Mouse (Mus musculus) forebrain, embryonic 14.5 days (tissue): ENCODE measurements around the gene 0610009B22Rik. TPM values are rescaled to one million over a fixed set of nuclear protein-coding genes. Genes with fewer than 3 reads are reported as not detected.

Source experiments
- ATAC-seq: fragments of 200-750 bp; cut with Nextera tagmentation; 2 replicates; pipeline ENCODE4 v1.8.0; 2017; ENCODE audit warnings: mild to moderate bottlenecking, moderate library complexity
- DNase-seq: peaks from one replicate; pipeline ENCODE4 v3.0.0-alpha.2; 2015; ENCODE audit warnings: low spot score
- H3K27ac ChIP-seq: fragments of 300-500 bp; sonication (generic); 2 replicates; pipeline ENCODE4 v1.5.1; 2014; ENCODE audit warnings: low read depth, mild to moderate bottlenecking, control low read depth, low read length, moderate library complexity
- H3K27me3 ChIP-seq: fragments of 300-500 bp; sonication (generic); replicated peaks from 2 replicates; pipeline ENCODE4 v1.6.1; 2014; ENCODE audit warnings: low read length, control low read depth, mixed read lengths; ENCODE audit not compliant: control insufficient read depth, insufficient read depth
- H3K36me3 ChIP-seq: fragments of 300-500 bp; sonication (generic); 2 replicates; pipeline ENCODE4 v1.6.1; 2014; ENCODE audit warnings: low read length, control low read depth; ENCODE audit not compliant: control insufficient read depth, insufficient read depth
- H3K4me1 ChIP-seq: fragments of 300-500 bp; sonication (generic); 2 replicates; pipeline ENCODE4 v1.6.1; 2014; ENCODE audit warnings: antibody characterized with exemption, low read length, control low read depth; ENCODE audit not compliant: control insufficient read depth, insufficient read depth
- H3K4me2 ChIP-seq: fragments of 300-500 bp; sonication (generic); 2 replicates; pipeline ENCODE4 v1.6.1; 2014; ENCODE audit warnings: mild to moderate bottlenecking, control low read depth, low read length
- H3K4me3 ChIP-seq: fragments of 300-500 bp; sonication (generic); 2 replicates; pipeline ENCODE4 v1.5.1; 2014; ENCODE audit warnings: low read depth, low read length, control low read depth
- H3K9ac ChIP-seq: fragments of 300-500 bp; sonication (generic); 2 replicates; pipeline ENCODE4 v1.6.1; 2014; ENCODE audit warnings: mild to moderate bottlenecking, low read length, control low read depth, moderate library complexity
- H3K9me3 ChIP-seq: fragments of 300-500 bp; sonication (generic); replicated peaks from 2 replicates; pipeline ENCODE4 v1.6.1; 2016; ENCODE audit warnings: low read length, control low read depth, mixed read lengths; ENCODE audit not compliant: control insufficient read depth
- WGBS: fragments of 180-500 bp; shearing (Covaris S2); extraction: QIAGEN DNeasy Blood & Tissue Kit; methylation state at CpG from one replicate; pipeline ENCODE4 v1.1.7; 2014; 5-methylcytosine and 5-hydroxymethylcytosine counted together
- polyA plus RNA-seq: library from polyadenylated mRNA; unstranded; fragments of >200 nt; fragmentation: Nextera tagmentation; extraction: Ambion mirVana; gene quantifications from 2 replicates; pipeline ENCODE4 v1.2.1, GENCODE M21; 2014

0610009B22Rik gene
- polyA plus RNA-seq, 1 experiment from 2014 or later: 108 TPM

DNA sequence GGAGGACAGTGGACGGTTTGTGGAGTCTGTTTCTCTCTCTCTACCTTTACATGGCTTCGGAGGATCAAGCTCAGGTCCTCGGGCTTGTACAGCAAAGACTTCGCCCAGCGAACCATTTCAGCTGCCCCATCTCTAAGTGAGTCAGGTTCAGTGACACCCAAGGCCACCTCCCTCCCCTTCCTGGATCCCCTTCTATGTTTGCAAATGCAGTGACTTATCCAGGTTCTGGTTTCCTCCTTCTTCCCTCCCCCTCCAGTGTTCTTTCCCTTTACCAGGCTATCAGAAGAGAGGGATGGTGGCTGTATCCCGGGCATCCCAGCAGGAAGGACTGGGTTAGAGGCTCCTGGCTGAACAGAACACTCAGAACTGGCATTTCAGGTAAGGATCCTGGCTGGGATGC lies 34.9 kb downstream of the 0610009B22Rik start:
- ATAC-seq: no peak
- peaks cover 13% of the 10 kb centered on the region for H3K27me3 ChIP-seq
- H3K4me1 ChIP-seq: peaks cover 3% of the 10 kb centered on the region; the same call in 1 of the 2 replicates
- no peak overlapping the region for H3K4me2 ChIP-seq
- H3K4me3 ChIP-seq: no peak overlapping the region
- no peak overlapping the region for H3K9ac ChIP-seq
- H3K27ac ChIP-seq: no peak overlapping the region
- H3K36me3 ChIP-seq: no peaks in the 10 kb centered on the region
- DNase-seq: no peak
- no peaks in the 10 kb centered on the region for H3K9me3 ChIP-seq
- 87% methylated on average over 6 of the region's 6 CpGs for WGBS

DNA sequence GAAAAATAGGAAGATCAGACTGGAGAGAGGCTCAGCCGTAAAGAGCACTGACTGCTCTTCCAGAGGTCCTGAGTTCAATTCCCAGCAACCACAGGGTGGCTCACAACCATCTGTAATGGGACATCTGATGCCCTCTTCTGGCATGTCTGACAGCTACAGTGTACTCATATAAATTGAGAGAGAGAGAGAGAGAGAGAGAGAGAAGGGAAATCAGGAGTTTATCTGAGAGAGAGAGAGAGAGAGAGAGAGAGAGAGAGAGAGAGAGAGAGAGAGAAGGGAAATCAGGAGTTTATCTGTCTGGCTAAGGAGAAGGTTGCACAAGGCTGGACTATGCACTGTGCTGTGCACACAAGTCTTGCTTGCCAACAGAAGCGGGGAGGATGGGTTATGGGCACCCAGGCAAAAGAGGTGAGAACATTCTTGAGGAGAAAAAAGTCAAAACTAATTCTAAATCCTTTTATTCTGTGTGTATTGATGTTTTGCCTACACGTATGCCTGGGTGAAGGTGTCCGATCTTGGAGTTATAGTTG lies 35.7 kb downstream of the 0610009B22Rik start:
- WGBS: 92% methylated on average over 4 of the region's 4 CpGs
- Histone ChIP-seq H3K27ac (no peak overlapping the region), H3K27me3 (peaks cover 13% of the 10 kb centered on the region), H3K4me3 (no peak overlapping the region), H3K36me3 (no peaks in the 10 kb centered on the region), H3K4me2 (no peak overlapping the region), H3K9me3 (no peaks in the 10 kb centered on the region), H3K4me1 (peaks cover 3% of the 10 kb centered on the region; the same call in 1 of the 2 replicates), H3K9ac (no peak overlapping the region)
- no peak for ATAC-seq
- no peak for DNase-seq

DNA sequence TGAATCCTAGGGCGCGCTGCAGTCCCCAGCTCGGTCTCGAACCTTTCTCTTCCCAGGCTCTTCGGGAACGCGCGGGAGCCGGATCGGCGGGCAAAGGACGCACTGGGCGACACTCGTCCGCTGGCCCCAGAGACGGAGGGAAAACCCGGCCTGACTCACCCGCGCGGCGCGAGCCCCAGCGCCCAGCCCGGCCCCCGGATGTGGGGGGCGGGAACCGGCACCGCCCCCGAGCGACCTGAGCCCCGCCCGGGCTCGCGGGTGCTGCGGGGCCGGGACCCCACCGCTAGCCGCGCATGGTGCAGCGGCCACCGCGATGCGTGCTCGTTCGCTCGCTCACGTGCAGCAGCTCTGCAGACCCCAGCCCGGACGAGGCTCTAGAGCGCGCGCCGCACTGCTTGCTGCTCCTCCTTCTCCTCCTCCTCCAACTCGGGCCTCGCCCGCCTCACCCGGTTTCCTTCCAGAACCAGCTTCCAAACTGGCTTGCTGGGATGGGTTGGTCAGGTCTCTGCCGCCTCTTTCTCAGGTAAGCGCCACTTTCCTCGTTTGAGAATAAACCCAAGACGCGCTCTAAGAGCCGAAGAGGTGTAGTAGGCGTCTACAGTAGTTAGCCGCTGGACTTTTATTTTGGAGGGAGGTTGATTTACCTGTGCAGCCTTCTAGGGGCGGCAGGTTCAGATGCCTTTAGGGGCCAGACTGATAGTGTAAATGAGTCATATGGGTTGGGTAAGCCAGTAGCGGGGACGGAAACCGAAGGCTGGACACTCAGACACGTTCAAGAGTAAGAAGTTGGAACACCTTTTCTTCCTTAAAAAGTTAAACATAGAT lies 37.8 kb downstream of the 0610009B22Rik start, which contains the start of the genes N4bp3 and D930048N14Rik:
N4bp3 (minus strand) TSS at position 152 of the 825 bp plus-strand sequence.
D930048N14Rik (plus strand) TSS at position 264 of the 825 bp plus-strand sequence.
- peaks cover 3% of the 10 kb centered on the region; the same call in 1 of the 2 replicates for H3K4me1 ChIP-seq
- H3K36me3 ChIP-seq: no peaks in the 10 kb centered on the region
- H3K27ac ChIP-seq: no peak within 1 kb of the TSS
- H3K9ac ChIP-seq: peak within 1 kb of the TSS; percentile 67
- peak within 1 kb of the TSS; percentile 93 for H3K4me2 ChIP-seq
- no peaks in the 10 kb centered on the region for H3K9me3 ChIP-seq
- DNase-seq (peak; percentile 67), ATAC-seq (peak; percentile 74)
- WGBS: 1% methylated on average over 63 of the region's 70 CpGs
- H3K27me3 ChIP-seq: peaks cover 13% of the 10 kb centered on the region
- peak within 1 kb of the TSS; percentile 54 for H3K4me3 ChIP-seq

DNA sequence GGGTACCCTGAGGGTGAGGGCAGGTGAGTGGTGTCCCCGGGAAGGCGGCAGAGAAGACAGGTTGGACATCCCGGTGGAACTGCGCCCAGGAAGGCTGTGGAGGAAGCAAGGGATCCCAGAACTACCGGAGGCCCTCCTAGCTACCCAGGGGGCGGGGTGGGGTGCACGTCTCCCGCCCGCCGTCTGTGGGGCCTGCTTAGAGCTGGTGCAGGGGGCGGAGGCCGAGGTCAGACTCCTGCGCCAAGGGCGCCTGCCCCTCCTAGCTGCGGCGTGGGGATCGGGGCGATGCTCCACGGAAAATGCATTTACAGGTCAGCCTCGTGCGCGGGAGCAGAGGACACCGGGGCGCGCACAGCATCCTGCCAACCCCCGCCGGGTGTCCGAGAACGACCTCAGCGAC lies 38.4 kb downstream of the 0610009B22Rik start:
- peaks cover 3% of the 10 kb centered on the region; the same call in 1 of the 2 replicates for H3K4me1 ChIP-seq
- H3K36me3 ChIP-seq: no peaks in the 10 kb centered on the region
- H3K9ac ChIP-seq: peak overlapping the region; percentile 67
- ATAC-seq: peak; percentile 19
- no peak for DNase-seq
- H3K4me3 ChIP-seq: peak overlapping the region; percentile 54
- H3K27ac ChIP-seq: no peak overlapping the region
- peak overlapping the region; percentile 93 for H3K4me2 ChIP-seq
- WGBS: 0% methylated on average over 28 of the region's 30 CpGs
- H3K27me3 ChIP-seq: peaks cover 13% of the 10 kb centered on the region
- H3K9me3 ChIP-seq: no peaks in the 10 kb centered on the region

DNA sequence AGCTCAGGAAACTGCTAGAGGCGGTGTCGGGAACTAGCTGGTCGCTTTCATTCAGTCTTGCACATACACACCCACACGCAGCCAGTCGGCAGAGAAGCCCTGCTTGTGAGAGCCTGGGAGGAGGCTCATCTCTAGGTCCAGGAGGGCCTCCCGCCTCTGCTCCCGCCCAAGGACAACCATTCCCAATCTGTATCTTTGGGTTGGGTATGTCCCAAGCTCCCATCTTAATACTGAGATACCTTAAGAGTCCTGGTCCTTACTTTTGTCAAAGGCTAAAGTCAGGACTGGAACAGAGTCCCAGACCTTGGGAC lies 38.8 kb downstream of the 0610009B22Rik start:
- Histone ChIP-seq H3K4me2 (peak overlapping the region; percentile 93), H3K9me3 (no peaks in the 10 kb centered on the region), H3K27me3 (peaks cover 13% of the 10 kb centered on the region), H3K27ac (no peak overlapping the region), H3K4me1 (peaks cover 3% of the 10 kb centered on the region; the same call in 1 of the 2 replicates), H3K9ac (peak overlapping the region; percentile 67), H3K4me3 (peak overlapping the region; percentile 54), H3K36me3 (no peaks in the 10 kb centered on the region)
- ATAC-seq: peak; percentile 3; the same call in 1 of the 2 replicates
- DNase-seq: no peak
- 7% methylated on average over 7 of the region's 7 CpGs for WGBS

DNA sequence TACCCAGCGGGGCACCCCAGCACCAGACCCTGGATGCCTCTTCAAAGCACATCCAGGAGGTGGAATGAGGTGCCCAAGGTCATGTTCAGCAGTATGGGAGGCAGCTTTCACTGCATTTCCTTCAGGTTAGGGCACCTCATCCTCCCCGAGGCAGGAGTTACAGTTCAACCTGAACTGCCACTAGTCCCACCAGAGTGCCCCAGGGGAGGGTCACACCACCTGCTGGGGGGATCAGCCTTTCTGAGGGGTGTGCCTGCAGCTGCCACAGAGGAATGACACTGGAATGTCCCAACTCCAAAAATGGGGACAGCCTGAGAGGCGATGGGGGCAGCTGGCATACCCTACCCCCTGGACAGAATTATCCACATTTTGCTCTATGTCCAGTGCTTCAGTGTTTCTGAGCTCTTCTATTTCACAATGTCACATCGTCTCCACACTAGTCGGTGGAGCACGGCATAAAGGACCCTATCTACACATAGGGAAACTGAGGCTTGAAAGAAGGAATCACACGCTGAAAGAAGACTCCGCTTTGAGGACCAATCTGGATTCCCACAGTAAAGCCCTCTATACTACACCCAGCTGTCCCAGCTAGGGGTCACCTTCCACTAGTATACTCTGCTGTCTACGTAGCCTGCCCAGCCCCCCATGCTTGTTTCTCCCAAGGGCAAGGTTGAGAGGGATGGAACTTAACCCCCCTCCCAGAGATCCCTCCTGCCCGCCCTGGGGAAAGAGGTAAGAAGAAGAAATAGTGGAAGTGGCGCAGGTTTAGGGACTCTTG lies 39.4 kb downstream of the 0610009B22Rik start:
- ATAC-seq: no peak
- peaks cover 3% of the 10 kb centered on the region; the same call in 1 of the 2 replicates for H3K4me1 ChIP-seq

DNA sequence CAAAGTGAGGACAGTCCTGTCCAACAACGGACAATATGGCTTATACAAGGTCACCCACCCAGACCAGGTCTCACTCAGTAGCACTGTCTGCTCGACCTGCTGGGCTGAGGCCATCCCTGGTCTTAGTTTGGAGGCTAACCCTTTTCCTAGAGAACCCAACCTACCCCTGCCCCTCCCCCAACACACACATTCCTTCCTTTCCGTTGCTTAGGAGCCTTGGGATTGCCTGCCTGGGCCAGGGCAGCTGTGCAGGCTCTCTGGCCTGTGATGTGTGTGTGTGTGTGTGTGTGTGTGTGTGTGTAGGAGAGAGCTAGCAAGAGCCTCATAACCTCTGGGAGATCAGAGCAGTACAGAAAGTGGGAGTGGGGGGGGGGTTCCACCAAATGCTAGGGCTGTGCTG lies 40.1 kb downstream of the 0610009B22Rik start:
- Histone ChIP-seq H3K27ac (no peak overlapping the region), H3K9ac (no peak overlapping the region), H3K4me2 (peak overlapping the region; percentile 12; the same call in 1 of the 2 replicates), H3K27me3 (peaks cover 13% of the 10 kb centered on the region), H3K4me1 (peaks cover 3% of the 10 kb centered on the region; the same call in 1 of the 2 replicates), H3K9me3 (no peaks in the 10 kb centered on the region), H3K36me3 (no peaks in the 10 kb centered on the region), H3K4me3 (no peak overlapping the region)
- no peak for DNase-seq
- WGBS: 11% methylated on average over 3 of the region's 3 CpGs
- no peak for ATAC-seq

More for the DNA sequence above, 39.4 kb downstream of the 0610009B22Rik start:
- peak overlapping the region; percentile 93; the same call in 1 of the 2 replicates for H3K4me2 ChIP-seq
- H3K9ac ChIP-seq: 0 out of 2 replicates have a peak overlapping the region, but pooled peaks have one; percentile 67
- H3K36me3 ChIP-seq: no peaks in the 10 kb centered on the region
- H3K9me3 ChIP-seq: no peaks in the 10 kb centered on the region
- 34% methylated on average over 11 of the region's 11 CpGs for WGBS
- DNase-seq: no peak
- peak overlapping the region; percentile 54; the same call in 1 of the 2 replicates for H3K4me3 ChIP-seq
- peaks cover 13% of the 10 kb centered on the region for H3K27me3 ChIP-seq
- H3K27ac ChIP-seq: no peak overlapping the region

DNA sequence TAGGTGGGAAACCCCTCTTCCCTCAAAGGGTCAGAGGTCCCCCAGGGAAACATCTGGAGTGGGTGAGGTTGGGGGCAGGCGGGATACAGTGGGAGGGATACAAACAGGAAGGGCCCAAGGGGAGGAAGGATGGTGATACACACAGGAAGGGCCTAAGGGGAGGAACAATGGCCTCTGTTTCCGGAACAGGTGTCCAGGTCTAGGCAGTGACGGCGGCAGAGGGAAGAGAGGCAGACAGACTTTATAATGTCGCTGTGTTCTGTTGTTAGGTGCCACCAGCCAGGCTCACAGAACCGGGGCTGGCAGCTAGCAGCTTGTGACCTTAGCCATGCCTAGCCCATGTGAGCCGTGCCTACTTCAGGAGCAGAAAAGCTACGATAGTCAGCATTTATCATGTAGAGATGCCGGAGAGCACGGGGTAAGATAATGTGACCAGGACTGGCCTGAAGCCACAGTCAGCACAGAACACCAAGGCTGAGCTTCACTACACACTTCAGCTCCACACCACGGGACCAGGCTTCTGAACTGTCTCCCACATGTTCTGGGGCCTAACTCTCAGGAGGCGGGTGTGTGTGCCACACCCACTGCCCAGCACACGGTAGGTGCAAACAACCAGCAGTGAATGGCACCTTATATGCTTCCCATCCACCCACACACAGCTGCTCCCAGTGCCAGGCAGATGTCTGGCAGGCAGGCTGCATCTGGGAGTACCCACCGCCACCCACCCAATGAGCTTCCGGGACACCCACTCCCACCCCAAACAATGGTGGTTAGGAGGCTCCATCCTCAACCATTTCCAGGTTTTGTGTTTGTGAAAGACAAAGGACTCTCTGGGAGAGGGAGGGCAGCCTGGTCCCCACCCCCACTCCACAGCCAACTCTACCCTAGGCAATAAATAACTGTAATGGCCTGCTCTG lies 41.7 kb downstream of the 0610009B22Rik start:
- Histone ChIP-seq H3K4me3 (no peak overlapping the region), H3K27ac (0 out of 2 replicates have a peak overlapping the region, but pooled peaks have one; percentile 14), H3K4me1 (peaks cover 3% of the 10 kb centered on the region; the same call in 1 of the 2 replicates), H3K9ac (no peak overlapping the region), H3K4me2 (no peak overlapping the region), H3K27me3 (peaks cover 13% of the 10 kb centered on the region), H3K36me3 (no peaks in the 10 kb centered on the region), H3K9me3 (no peaks in the 10 kb centered on the region)
- DNase-seq (no peak), ATAC-seq (no peak)
- 87% methylated on average over 15 of the region's 15 CpGs for WGBS
